Mouse (Mus musculus) forebrain, embryonic 14.5 days (tissue): ENCODE measurements at regions not wholly inside any gene's neighbourhood (a gene's known extent, or its start where the extent isn't known, plus 50 kb on each side); places are given as distances from the start of the nearest gene placed in this dataset.
"Not testable (repeated sequence)": the region's sequence is repeated elsewhere in the genome, so short reads cannot be mapped to it uniquely, and the experiment has no call there.

Experiments
- ATAC-seq: fragments of 200-750 bp; cut with Nextera tagmentation; 2 replicates; pipeline ENCODE4 v1.8.0; 2017; ENCODE audit warnings: mild to moderate bottlenecking, moderate library complexity
- DNase-seq: peaks from one replicate; pipeline ENCODE4 v3.0.0-alpha.2; 2015; ENCODE audit warnings: low spot score
- H3K27ac ChIP-seq: fragments of 300-500 bp; sonication (generic); 2 replicates; pipeline ENCODE4 v1.5.1; 2014; ENCODE audit warnings: low read depth, mild to moderate bottlenecking, control low read depth, low read length, moderate library complexity
- H3K27me3 ChIP-seq: fragments of 300-500 bp; sonication (generic); replicated peaks from 2 replicates; pipeline ENCODE4 v1.6.1; 2014; ENCODE audit warnings: low read length, control low read depth, mixed read lengths; ENCODE audit not compliant: control insufficient read depth, insufficient read depth
- H3K36me3 ChIP-seq: fragments of 300-500 bp; sonication (generic); 2 replicates; pipeline ENCODE4 v1.6.1; 2014; ENCODE audit warnings: low read length, control low read depth; ENCODE audit not compliant: control insufficient read depth, insufficient read depth
- H3K4me1 ChIP-seq: fragments of 300-500 bp; sonication (generic); 2 replicates; pipeline ENCODE4 v1.6.1; 2014; ENCODE audit warnings: antibody characterized with exemption, low read length, control low read depth; ENCODE audit not compliant: control insufficient read depth, insufficient read depth
- H3K4me2 ChIP-seq: fragments of 300-500 bp; sonication (generic); 2 replicates; pipeline ENCODE4 v1.6.1; 2014; ENCODE audit warnings: mild to moderate bottlenecking, control low read depth, low read length
- H3K4me3 ChIP-seq: fragments of 300-500 bp; sonication (generic); 2 replicates; pipeline ENCODE4 v1.5.1; 2014; ENCODE audit warnings: low read depth, low read length, control low read depth
- H3K9ac ChIP-seq: fragments of 300-500 bp; sonication (generic); 2 replicates; pipeline ENCODE4 v1.6.1; 2014; ENCODE audit warnings: mild to moderate bottlenecking, low read length, control low read depth, moderate library complexity
- H3K9me3 ChIP-seq: fragments of 300-500 bp; sonication (generic); replicated peaks from 2 replicates; pipeline ENCODE4 v1.6.1; 2016; ENCODE audit warnings: low read length, control low read depth, mixed read lengths; ENCODE audit not compliant: control insufficient read depth
- WGBS: fragments of 180-500 bp; shearing (Covaris S2); extraction: QIAGEN DNeasy Blood & Tissue Kit; methylation state at CpG from one replicate; pipeline ENCODE4 v1.1.7; 2014; 5-methylcytosine and 5-hydroxymethylcytosine counted together

DNA sequence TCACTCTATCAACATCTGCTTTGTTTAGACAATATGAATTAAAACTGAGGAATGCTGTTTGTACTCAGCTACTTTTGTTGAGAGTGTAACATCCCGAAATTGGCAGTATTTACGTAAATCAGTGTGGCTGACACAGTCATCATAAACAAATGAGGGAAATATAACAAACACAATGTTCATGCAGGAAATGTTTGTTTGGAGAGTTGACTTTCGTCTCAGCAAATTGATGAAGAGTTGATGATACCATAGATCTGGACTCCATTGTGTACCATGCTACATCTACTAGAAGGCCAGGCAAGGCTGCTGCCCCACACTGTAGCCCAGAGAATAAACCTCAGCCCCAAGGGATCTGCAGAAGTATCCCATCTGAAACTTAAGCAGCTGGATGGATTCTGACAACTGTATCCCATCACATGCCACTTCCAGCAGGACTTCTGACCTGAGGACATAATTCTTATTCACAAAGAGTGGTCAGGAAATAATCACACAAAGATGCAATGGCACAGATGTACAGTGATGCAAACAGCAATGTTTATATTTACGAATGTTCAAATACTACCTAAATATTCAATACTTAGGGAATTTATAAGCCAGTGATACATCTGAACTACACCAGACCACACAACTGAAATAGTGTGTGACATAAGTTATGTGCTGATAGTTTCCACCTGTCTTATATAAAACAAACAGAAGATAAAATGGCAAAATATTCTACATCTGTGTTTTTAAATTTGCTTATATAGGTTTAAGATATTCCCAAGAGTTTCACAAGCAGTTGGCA, 51.3 kb downstream of the Gm21897 start:
- H3K4me2 ChIP-seq, result no peak overlapping the region
- H3K9me3 ChIP-seq, result no peaks in the 10 kb centered on the region
- H3K27me3 ChIP-seq, result no peaks in the 10 kb centered on the region
- WGBS, result 84% methylated on average over 4 of the region's 4 CpGs
- H3K9ac ChIP-seq, result no peak overlapping the region
- DNase-seq, result no peak
- H3K27ac ChIP-seq, result no peak overlapping the region
- no peak for ATAC-seq
- no peaks in the 10 kb centered on the region for H3K4me1 ChIP-seq
- H3K36me3 ChIP-seq, result no peaks in the 10 kb centered on the region
- H3K4me3 ChIP-seq, result no peak overlapping the region

DNA sequence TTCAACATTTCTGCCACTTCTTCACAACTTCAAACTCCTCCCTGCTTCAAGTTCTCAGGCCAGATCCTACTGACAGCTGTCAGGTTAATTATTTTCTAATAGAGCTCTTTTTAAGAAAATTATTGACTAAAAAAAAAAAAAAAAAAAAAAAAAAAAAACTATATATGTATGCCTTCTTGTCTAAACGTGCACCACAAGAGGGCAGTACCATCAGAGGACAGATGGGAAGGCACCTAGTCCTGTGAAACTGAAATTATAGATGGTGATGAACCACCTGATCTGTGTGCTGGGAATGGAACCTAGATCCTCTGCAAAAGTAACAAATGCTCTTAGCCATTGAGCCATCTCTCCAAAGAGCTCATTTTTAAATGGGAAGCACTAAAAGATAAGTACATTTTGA, 55.6 kb downstream of the Gm21897 start:
- Histone ChIP-seq H3K4me2 (no peak overlapping the region), H3K4me3 (no peak overlapping the region), H3K36me3 (no peaks in the 10 kb centered on the region), H3K4me1 (no peaks in the 10 kb centered on the region), H3K27me3 (no peaks in the 10 kb centered on the region), H3K9ac (no peak overlapping the region), H3K9me3 (no peaks in the 10 kb centered on the region), H3K27ac (no peak overlapping the region)
- DNase-seq (no peak), ATAC-seq (no peak)
- 23% methylated on average over 1 of the region's 1 CpGs for WGBS

DNA sequence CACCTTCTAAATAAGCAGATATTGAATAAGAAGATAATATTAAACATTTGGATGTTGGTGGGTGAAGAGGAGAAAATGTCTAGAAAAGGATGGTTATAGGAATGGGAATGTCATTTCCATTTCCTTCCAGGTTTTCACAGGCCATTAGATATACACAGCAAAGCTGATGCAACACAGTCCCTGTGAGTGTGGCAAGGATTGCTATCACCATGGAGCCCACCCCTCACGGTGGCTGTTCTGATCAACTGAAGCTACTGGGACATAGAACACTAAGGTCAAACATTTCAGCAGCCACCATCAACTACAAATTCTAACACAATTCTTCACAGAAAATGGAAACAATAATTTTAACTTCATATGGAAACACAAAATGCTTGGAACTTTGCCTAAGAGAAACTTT, 56.7 kb downstream of the Gm21897 start:
- no peak for ATAC-seq
- Histone ChIP-seq H3K27ac (no peak overlapping the region), H3K4me3 (no peak overlapping the region), H3K4me1 (no peaks in the 10 kb centered on the region), H3K27me3 (no peaks in the 10 kb centered on the region), H3K36me3 (no peaks in the 10 kb centered on the region), H3K4me2 (no peak overlapping the region), H3K9me3 (no peaks in the 10 kb centered on the region), H3K9ac (no peak overlapping the region)
- no peak for DNase-seq
- 75% methylated on average over 1 of the region's 1 CpGs for WGBS

DNA sequence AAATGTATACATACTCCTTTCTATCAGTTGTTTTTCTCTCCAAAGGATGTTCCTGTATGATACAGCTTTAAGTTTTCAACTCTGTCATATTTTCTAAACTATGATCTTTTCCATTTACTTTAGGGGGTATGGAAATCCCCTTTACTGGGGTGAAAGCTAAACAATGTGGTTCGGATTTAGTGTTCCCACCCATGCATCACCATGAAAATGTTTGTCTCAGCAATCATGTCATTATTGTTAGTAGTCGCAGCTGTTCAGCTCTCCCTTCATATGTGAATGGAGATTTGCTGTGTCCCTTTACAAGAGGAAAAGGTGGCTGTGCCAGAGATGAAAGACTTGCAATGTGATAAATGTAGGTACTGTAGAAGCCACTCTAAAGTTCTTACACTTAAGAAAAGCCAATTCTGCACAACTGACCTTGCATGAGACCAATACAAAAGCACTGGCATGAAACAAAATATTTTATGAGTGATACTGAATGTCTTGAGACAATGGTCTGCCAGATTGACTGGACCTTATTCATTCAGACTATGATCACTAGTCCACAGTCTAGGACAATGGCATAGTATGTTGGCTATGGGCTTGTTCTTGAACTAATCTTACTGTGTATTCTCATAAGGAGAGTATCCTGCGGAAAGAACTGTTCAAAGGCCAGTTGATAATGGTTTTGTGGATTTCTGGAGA, 68.4 kb downstream of the Gm21897 start:
- Histone ChIP-seq H3K4me2 (no peak overlapping the region), H3K27ac (no peak overlapping the region), H3K36me3 (no peaks in the 10 kb centered on the region), H3K9me3 (no peaks in the 10 kb centered on the region), H3K4me1 (no peaks in the 10 kb centered on the region), H3K27me3 (no peaks in the 10 kb centered on the region), H3K4me3 (no peak overlapping the region), H3K9ac (no peak overlapping the region)
- no peak for ATAC-seq
- 85% methylated on average over 3 of the region's 3 CpGs for WGBS
- no peak for DNase-seq

DNA sequence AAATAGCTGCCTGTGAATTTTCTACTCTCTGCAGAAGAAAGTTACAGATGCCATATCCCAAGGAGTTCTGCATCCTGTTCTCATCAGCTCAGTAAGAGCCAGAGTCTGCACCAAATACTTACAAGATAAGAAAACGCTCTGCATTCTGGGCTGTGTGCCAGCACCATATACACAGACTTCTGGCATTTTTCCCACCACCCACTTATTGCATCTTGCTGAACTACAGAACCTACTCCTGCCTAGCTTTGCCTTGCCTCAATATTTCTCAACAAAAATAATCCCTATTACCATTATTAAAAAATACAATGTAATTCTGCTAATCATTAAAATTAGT, 69.0 kb downstream of the Gm21897 start:
- DNase-seq, result peak; percentile 78
- WGBS, result 34% methylated on average over 1 of the region's 1 CpGs
- ATAC-seq, result peak; percentile 50; the same call in 1 of the 2 replicates

DNA sequence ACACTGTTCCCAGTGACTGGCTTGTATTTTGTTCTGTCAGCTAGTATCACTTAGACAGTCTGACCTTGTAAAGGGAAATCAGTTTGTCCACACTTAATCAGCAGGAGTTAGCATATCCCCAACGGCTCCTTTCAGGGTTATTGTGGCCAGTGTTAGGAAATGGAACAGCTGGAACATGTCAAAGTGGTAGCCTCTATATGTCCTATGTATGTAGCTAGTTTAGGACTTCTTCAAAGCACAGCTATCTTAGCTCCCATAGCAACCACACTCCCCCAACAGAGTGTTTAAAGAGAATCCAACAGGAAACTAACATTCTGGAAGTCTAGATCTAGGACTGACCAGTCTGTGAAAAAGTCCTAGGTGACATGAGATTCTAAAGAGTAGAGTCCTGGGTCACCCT, 72.6 kb downstream of the Gm21897 start:
- Histone ChIP-seq H3K4me2 (no peak overlapping the region), H3K27me3 (no peaks in the 10 kb centered on the region), H3K4me1 (no peaks in the 10 kb centered on the region), H3K9ac (no peak overlapping the region), H3K9me3 (no peaks in the 10 kb centered on the region), H3K36me3 (no peaks in the 10 kb centered on the region), H3K4me3 (no peak overlapping the region), H3K27ac (no peak overlapping the region)
- 87% methylated on average over 1 of the region's 1 CpGs for WGBS
- DNase-seq, result no peak
- ATAC-seq, result no peak

More for the DNA sequence above, 69.0 kb downstream of the Gm21897 start:
- no peak overlapping the region for H3K9ac ChIP-seq
- H3K27ac ChIP-seq, result no peak overlapping the region
- no peak overlapping the region for H3K4me3 ChIP-seq
- no peaks in the 10 kb centered on the region for H3K36me3 ChIP-seq
- no peaks in the 10 kb centered on the region for H3K27me3 ChIP-seq
- H3K4me1 ChIP-seq, result no peaks in the 10 kb centered on the region
- no peak overlapping the region for H3K4me2 ChIP-seq
- no peaks in the 10 kb centered on the region for H3K9me3 ChIP-seq

DNA sequence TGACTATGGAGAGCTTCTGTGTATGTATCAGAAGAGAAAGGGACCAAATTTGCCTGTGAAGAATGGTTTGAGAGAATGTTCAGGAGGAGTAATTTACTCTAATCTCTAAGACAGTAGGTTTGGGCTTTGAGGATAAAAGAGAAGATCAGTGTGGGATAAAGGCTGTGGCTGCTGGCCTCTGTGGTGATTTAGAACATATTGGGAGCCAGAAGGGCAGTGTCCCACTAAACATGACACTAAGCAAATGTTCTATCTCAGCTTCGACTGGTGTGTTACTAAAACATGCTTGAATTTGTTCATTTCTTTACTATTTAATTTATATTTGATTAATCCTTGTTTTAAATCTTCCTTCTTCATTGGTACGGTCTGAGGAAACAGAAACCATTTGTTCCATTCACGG, 113.1 kb downstream of the Gm21897 start:
- no peak for DNase-seq
- ATAC-seq, result no peak
- Histone ChIP-seq H3K4me1 (no peaks in the 10 kb centered on the region), H3K36me3 (no peaks in the 10 kb centered on the region), H3K9me3 (no peaks in the 10 kb centered on the region), H3K4me2 (no peak overlapping the region), H3K4me3 (no peak overlapping the region), H3K9ac (no peak overlapping the region), H3K27me3 (no peaks in the 10 kb centered on the region), H3K27ac (no peak overlapping the region)
- 81% methylated on average over 3 of the region's 3 CpGs for WGBS

DNA sequence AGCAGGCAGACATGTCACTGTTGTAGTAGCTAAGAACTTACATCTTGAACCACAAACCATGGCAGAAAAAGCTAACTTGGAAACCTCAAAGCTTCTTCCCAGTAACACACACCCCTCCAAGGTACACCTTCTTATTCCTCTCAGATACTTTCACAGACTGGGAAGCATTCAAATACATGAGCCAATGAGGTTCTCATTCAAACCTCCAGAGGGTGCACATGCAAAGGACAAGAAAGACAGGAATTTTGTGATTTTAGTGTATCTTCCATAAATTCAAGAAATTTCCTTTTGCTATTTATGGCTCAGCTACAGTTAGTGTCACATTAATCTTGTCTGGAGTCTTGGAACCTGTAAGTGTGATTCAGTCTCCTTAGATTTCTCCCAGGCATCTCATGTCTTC, 115.4 kb downstream of the Gm21897 start:
- Histone ChIP-seq H3K9ac (no peak overlapping the region), H3K4me3 (no peak overlapping the region), H3K36me3 (no peaks in the 10 kb centered on the region), H3K27ac (no peak overlapping the region), H3K4me1 (no peaks in the 10 kb centered on the region), H3K27me3 (no peaks in the 10 kb centered on the region), H3K4me2 (no peak overlapping the region), H3K9me3 (no peaks in the 10 kb centered on the region)
- ATAC-seq (no peak), DNase-seq (no peak)

DNA sequence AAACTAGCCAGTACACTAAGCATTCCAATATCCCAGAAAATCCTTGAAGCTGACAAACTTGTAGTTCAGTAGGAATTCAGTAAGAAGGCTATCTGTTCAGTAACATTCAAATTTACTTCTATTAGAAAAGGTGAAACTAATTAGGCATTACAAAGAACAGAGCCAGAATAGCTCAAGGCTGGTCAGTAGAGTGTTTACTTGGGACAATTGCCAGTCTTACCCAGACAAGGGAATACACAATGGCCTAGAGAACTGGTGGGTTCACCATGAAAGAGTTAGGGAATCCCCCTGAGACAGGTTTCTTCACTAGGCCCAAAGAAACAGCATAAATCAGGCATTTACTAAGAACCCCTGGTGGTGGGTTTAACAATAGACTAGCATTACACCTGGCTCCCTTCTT, 145.6 kb downstream of the Gm21897 start:
- not testable (repeated sequence) for ATAC-seq, H3K4me3 ChIP-seq, H3K9ac ChIP-seq, DNase-seq, H3K4me1 ChIP-seq, H3K36me3 ChIP-seq, H3K27ac ChIP-seq, H3K4me2 ChIP-seq, H3K27me3 ChIP-seq, H3K9me3 ChIP-seq
